Mouse (Mus musculus): ENCODE results near the gene Cdk5.

DNA sequence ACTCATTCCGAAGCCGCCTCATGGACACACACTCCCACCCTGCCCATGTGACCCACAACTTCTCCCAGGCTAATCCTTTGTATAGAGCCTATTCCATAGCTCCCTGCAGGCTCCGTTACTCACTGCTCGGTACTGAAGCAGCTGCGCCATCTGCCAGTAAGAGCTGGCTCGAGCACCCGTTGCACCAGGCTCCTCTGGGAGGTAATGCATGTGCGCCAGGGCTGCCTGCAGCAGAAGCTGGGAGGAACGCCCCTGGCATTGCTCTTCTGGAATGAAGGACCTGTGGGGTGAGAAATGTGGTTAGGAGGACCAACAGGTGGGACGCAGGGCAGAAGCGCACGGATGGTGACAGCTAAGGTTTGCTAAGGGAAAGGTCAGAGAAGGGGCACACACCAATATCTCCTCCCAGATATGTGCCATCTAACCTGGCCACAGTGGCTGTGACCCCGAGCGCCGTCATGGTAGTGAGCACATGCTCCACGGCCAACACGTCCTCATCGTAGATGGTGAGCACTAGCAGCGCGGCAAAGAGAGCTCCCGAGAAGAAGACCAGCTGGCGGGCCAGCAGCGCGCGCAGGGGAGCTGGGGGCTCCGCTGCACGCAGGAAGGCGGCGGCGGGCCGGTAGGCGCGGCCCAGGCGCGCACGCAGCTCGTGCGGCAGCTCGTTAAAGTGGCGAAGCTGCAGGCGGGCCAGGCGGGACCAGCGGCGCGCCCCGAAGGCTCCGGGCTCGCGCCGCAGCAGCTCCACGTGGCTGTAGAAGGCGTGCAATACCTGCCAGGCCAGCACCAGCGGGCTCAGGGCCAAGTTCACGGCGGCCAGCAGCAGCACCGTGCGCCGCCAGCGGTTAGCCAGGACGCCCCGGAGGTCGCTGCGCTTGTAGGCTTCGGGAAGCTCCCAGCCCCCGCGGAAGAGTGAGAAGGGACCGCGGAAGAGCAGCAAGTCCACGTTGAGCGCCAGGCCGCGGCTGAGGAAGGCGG, 35.8 kb downstream of the Cdk5 start:
- TF ChIP-seq CTCF (IDR thresholded peaks at IDR 0.05; ENCODE audit: low read depth) (peak; percentile 32; the same call in 1 of the 2 replicates), EP300 (IDR thresholded peaks at IDR 0.05; ENCODE audit: low read depth) (no peak)

Measured in liver, postnatal 0 days (tissue).